Mouse (Mus musculus): ENCODE results near the gene Pde11a.

Pde11a gene

DNA sequence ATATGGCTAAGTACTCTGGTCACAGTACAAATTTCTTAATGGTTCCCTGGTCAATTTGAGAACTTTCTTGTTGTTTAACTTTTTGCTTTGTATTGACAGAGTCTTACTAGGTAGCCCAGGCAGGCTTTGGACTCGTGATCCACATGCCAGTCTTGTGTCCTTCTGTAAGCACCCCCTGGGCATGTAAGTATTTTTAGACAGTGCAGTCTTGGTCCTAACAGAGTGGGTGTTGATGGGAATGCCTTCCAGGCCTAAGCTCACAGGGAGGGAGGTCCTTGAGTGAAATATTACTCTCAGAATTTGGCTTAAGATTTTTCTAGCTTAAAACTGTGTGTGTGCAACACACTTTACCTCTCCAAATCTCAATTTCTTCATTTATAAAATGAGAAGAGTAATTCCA, 153.4 kb downstream of the Pde11a start:
- no peak for DNase-seq (ENCODE audit: low read depth, low spot score)

DNA sequence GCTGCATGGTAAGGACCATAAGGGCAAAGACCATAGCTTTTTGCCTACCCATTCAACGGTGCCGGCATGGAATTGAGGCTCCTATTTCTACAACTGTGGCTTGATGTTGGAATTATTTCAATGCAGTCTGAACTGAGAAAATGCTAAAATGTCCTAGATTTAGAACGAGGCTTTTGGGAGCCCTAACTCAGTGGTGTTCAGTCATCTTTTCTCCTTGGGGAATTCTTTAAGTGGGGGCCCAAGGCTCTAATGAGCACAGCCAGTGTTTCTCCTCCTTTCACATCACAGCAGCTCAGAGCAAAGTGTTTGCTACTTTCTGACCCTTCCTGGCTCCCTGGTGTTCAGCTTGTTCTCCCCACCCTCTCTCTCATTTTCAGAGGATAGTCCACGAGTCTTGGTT, 175.8 kb downstream of the Pde11a start:
- no peak for DNase-seq (ENCODE audit: low read depth, low spot score)

DNA sequence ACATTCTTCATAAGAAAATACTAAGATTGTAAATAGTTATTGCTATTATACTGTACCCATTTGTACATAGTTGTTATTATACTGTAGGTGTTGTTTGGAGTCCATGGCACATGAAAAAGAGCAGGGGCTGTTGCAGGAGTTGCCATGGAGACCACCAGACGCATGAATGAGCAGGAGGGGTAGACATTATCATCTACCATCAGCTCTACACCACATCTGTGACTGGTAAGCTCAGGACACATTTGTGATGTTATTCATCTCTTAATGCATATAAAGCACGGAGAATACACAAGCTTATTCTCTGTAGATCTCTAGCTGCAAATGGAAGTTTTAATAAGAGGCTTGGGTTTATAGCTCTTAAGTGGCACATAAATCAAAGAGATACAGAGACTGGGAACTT, 179.6 kb downstream of the Pde11a start:
- DNase-seq (ENCODE audit: low read depth, low spot score) = no peak

DNA sequence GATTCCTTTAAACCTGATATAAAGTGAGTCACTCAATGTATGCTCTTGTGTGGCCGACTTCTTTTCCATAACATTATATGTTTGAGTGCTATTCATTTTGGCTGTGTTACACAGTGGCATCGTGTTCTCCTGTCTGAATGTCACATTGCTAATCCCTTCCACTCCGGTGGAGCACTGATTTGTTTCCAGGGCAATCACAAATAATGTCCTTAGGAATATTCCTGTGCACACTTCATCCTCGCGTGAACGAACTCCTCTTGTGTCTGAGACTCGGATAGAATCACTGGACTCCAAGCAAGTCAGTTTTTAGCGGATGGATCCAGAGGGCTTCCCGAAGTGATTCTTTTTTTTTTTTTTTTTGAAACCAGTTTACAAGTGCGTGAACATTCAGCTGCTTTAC, 197.4 kb downstream of the Pde11a start:
- DNase-seq (ENCODE audit: low read depth, low spot score) = no peak

DNA sequence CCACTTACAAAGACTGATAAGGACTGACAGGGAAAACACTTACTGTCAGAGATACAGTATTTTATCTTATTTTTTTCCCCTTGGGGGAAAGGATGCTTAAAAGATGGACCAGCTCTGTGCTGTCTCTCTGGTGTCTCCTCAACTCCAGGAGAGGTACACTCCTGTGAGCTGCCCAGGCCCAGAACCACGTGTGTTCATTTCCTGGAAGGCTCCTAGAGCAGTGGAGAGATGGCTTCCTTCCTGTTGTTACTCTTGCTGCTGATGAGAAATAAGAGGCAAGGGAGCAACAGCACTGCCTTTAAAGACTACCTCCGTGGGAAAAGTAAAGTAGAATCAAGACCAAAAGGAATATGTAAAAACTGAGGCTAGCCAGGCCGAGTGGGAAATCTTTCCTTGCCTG, 205.6 kb downstream of the Pde11a start:
- DNase-seq (ENCODE audit: low read depth, low spot score) = no peak

DNA sequence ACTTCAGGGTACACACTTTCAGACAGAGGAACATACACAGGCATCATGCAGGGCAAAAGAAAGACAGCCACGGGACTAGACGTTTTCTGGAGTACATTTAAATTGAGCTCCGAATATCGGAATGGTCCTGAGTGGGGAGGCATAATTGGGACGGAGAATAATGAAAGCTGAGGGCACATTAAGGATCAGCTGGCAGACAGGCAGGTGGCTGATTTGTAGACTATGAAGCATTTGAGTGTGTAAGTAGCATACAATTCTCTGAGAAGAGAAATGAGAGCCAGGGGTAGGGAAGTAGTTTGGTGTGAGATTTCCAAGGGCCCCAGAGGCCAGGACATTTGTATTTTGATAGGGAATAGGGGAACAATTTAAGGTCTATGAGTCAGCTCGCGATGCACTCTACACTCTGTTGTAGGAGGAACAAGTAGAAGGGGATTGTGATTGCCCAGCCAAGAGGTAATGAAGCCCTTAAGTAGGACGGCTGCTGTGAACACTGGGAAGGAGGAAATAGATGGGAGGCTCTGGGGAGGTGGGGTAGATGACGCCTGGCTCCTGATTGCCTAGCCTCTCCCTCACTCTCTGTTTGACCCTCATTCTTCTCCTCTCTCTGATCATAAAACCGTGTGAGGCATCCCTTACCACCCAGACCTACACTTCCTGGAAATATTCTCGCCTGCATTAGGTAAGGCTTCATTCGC, 208.5 kb downstream of the Pde11a start:
- DNase-seq (ENCODE audit: low read depth, low spot score) = no peak

DNA sequence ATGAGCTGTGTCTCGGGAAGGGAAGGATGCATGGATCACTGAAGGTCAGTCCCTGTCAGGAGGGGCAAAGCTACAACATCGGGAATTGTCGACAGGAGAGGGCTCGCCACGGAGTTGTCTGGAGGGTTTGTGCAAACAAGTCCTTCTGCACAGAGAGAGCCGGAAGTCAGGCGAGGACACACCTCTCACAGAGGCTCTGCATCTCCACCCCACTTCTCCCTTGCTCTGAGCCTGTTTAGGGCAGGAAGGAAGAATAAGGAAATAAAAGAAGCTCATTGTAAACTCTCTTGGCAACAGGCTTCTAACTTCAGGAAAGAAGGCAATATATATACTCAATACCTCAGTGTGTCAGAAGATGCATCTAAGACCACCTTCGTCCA, 209.5 kb downstream of the Pde11a start:
- no peak for DNase-seq (ENCODE audit: low read depth, low spot score)

DNA sequence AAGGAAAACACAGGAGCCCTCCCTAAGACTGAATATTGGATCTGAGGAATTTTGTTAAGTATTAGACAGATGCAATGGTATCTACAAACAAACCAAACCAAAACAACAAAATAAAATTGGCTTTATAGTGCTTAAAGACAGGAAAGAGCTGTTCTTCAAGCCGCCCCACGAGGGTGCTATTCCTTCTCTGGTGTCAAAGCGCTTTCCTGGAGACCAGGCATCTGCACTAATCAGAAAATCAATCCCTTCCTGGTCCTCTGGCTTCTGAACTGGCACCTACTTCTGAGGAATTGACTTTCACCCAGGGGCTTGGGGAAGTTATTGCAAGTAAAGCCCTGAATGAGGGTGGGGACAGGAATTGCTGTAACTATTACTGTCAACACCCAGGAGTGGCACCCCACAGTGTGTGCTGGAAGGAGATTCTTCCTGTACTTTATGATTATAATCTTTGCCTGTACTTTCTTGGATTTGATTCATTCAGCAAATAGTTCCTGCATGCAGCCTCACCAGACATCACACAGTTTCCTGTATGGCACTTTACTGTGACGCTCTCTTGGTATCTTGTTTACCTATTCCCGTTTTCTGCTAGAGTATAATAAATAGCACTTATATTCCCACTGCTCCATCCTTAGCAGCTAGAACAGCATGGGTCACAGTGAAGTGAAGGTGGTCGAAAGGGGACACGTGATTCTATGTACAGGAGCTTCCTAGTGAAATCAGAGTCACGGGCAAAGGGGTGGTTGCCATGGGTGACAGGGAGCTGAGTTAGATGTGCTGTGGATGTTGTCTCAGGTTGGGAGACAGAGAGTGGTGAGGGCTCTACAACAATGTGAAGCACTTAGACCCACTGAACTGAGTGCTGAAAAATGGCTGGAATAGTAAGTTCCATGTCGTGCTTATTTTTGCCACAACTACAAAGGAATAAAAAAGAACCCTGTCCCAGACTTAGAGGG, 210.2 kb downstream of the Pde11a start:
- no peak for DNase-seq (ENCODE audit: low read depth, low spot score)

DNA sequence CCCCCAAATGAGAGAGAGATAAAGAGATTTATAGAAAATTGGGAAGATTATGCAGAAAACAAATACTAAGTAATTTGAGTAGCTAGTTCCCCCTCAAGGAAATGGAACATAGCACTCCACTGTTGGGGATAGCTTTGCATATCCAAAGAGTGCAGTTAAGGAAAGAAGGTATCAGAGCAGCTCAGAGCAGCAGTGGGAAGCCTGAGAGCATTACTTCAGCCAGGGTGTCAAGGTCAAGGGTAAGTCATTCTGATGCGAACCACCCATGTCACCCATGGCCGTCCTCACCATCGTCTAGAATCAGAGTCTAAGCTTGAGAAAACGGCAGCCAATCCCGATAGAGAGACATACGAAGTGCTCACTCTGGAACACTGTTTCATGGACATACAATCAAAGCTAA, 211.9 kb downstream of the Pde11a start:
- no peak for DNase-seq (ENCODE audit: low read depth, low spot score)

DNA sequence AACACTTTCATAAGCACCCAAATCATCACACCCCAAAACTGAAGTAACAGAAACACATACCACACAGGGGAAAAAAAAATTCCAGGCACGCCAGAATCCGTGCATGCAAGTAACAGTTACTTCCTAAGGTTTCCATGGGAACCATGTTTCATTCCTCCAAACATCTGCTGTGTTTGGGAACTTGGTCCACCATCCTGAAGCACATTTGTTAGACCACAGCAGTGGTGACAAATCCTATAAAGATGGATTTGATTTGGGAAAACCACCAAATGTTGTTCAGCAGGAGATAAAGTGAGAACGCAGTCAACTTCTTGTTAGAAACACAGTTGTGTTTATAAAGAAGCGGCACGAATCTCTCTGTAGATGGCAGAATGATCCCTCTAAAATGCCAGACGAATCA, 213.8 kb downstream of the Pde11a start:
- DNase-seq (ENCODE audit: low read depth, low spot score) = no peak

DNA sequence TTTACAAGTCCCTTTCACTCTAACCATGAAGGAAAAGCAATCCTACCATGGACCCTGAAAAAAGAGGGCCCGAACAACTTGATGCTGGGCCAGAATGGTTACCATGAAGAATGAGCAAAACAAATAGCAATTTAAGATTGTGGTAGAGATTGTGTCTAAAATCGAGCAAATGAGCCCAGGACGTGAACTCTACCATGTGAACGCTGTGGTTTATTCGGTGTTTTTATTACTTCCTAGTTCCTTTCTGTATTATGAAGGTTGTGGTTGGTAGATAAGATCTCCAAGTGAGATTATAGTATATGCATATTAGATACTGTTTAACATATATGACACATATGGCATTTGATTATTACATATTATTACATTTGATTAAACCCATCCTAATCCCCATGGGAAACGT, 216.4 kb downstream of the Pde11a start:
- no peak for DNase-seq (ENCODE audit: low read depth, low spot score)

DNA sequence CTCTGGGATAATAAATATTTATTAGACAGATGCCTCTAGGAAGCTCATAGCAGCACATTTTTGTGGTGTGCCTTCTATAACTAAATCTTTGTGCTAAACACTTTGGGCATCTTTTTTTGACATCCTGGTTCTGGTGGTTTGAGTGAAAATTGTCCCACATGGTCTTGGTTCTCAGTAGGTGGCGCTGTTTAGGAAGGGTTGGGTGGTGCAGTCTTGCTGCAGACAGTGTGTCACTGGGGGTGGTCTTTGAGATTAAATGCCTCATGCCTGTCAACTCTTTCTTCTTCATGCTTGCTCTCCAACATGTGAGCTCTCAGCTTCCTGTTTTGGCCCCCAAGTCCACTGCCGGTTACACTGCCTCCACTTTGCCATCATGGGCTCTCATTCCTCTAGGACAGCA, 218.7 kb downstream of the Pde11a start:
- no peak for DNase-seq (ENCODE audit: low read depth, low spot score)

DNA sequence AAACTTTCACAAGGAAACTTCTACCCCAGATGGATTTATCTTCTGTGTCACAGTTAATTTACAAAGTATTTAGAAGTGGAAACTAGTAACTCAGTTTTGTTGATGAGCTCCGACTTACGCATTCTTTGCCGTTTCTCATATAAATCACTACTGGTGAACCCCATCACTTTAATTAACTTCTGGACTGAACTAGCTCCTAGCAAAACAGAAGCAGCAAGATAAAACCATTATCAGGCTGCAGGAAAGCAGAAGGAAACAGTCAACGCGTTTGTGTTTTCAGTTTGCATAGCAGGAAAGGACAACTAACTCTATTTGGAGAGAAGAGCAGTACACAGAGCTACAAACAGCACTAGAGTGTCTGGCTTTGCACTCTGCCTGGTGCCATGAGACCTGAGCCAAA, 220.1 kb downstream of the Pde11a start:
- no peak for DNase-seq (ENCODE audit: low read depth, low spot score)

DNA sequence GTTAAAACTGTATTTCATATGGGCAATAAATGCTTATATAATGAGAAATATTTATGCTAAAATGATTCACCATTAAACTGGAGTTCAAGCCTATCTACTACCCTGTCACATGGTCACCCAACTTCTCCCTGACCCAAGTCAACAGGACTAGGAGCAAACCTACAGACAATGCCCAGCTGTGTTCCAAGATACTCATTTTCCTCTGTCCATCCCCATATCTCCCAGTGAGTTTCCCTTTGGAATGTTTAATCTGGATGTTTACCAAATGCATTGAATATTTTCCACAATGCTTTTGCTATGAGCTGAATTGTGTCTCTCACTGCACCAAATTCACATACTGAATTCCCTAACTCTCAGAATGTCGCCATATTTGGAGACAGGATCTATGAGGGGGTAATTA, 221.4 kb downstream of the Pde11a start:
- no peak for DNase-seq (ENCODE audit: low read depth, low spot score)

DNA sequence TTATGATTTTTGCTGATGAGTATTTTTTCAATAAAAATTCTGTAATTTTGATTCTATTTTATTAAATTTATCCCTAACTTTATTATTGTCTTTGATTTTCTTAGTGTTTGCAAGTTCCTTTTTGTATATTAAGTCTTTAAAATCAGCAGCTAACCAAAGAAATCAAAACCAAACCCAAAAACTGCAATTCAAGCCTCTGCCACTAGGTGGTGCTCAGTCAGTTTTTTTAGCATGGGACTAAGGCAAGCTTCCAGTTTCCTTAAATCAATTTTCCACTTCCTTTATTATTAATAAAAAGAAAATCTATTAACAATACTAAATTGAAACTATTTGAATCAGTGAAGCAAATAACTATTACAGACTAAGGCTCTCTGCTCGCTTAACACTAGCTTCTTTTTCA, 222.9 kb downstream of the Pde11a start:
- peak; percentile 55 for DNase-seq (ENCODE audit: low read depth, low spot score)

DNA sequence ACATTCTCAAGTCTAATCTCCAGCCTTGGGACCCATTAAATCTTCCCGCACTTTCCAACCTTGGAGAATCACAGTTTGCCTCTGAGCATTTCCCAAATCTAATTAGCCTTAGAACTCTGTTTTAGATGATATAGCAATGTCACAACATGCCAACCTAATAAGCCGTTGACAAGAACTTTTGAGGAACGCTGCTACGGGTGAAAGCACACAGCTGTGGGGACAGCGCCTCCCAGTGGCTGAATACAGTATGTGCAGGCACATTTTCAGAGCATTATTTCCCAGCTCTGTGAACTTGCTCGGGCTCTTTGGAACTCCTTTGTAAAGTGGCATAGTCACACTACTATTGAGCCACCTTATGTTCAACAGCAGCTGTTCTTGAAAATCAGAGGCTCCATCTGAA, 223.8 kb downstream of the Pde11a start:
- peak; percentile 56 for DNase-seq (ENCODE audit: low read depth, low spot score)

DNA sequence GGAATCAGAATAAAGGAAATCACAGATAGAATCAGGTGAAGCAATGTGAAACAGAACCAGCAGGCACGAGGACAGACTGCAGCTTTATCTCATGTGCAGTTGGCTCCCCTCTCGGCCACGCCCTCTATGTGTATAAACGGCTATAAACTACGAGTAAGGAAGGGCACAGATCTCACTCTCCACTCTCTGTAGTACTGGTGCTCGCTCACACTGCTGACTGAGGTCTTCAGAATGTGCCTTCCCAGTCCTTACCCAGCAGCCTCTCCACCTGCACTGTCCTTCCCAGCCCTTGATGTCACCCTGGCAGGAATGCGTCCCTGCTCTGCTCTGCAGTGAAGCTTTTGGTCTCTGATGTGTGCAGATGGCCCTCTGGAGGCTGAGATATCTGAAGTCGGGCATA, 228.9 kb downstream of the Pde11a start:
- no peak for DNase-seq (ENCODE audit: low read depth, low spot score)

DNA sequence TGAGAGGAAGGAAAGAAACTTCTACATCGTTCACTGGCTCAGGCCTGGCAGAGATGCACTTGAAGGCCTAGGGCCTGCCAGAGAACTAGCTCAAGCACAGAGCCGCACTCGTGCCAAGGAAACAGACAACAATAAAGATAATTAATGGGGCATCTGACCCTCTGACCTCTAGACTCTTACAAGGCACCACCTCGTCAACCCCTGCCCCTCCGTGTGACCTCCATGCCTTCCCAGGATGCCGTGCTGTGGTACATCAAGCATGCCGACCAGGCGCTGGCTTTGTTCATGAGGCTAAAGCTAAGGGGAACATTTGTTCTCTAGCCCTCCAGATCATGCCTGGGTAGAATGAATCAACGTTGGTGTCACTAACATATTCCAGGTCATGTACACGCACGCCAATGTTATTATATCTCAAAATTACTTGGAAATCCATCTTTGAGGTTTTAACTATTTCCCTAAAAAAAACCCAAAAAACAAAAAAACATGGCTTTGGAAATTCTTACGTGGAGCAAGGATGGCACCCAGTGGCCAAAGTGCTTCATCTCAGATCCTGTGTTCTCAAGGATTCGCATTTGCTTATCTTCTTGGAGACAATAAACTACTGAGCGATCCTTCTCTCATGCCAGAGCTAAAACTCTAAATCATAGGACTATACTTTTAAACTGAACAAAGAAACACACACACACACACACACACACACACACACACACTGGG, 236.5 kb downstream of the Pde11a start:
- DNase-seq (ENCODE audit: low read depth, low spot score) = no peak

DNA sequence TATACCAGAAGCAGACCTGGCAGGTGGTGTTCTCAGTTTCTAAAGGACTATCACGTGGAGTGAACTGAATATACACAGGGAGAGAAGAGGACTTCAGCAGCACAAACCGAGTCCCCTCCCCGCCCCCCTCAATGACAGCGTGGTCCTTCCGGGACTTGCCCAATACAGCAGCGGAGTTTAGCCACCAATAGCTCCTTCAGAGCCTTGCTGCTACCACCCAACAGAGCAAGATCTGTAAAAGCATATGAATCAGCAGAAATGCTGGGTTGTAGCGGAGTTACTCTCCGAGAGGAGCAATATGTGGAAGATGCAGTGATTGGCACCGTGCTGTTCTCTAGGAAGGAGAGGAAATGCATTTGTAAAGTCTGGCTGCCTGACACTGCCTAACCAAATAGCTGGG, 238.0 kb downstream of the Pde11a start:
- DNase-seq (ENCODE audit: low read depth, low spot score) = no peak

DNA sequence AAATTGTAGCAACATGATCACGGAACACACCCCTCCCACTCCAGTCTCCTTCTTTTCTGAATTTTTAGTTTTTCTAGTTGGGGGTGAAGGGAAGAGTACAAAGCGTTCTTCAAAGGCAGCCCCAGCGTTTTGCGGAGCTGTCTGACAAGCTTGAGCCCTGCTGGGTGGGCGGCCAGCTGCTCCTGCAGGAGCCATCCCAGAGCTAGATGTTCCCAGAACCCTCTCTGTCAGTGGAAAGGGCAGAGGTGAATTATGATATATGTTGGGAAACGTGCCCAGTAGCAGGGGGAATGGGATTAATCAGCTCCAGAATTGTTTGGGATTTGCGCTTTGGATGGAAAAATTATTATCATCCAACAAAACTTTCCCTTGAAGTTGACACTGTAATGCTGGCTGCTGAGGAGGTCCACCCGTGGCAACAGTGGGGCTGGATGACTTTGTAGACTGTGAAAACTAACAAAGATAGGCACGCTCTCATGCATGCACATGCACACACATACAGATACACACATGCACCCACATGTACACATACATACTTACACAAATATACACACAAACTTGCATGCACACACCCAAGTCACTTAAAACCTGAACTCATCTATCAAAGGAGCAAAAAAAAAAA, 238.7 kb downstream of the Pde11a start:
- DNase-seq (ENCODE audit: low read depth, low spot score) = no peak

DNA sequence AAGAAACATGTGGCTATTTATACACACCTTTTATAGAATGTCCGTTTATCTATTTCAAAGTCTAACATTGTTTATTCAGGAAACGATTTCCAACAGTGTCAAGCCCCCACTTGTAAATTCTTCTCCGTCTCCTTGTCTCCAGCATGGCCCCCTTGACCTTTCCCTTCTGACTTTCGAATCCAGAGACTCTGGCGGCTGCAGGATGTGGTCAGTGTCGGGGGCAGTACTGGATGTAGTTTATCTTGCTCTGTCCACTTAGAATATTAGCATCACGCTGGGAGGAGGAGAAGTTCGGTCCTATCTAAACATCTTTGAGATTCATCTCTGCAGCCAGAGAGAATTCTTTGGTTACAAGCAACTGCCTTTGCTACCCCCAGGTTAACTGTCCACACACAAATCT, 240.2 kb downstream of the Pde11a start:
- no peak for DNase-seq (ENCODE audit: low read depth, low spot score)

DNA sequence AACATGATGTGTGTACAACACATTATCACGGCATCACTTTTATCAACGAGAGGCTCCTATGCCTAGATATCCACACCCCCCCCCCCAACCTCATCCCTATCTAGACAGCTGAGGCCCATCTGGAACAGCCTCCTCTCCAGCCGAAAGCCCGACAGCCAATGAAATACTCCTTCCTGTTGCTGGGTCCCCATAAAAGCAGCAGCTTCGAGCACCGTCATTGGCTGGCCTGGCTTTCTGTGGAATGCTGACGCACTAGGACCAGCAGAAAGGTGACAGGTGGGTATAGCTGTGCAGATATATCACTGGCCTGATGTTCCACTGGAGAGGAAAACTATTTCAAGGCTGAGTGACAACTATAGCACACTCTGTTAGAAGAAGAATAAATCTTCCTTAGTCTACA, 240.7 kb downstream of the Pde11a start:
- DNase-seq (ENCODE audit: low read depth, low spot score) = no peak
